Mouse (Mus musculus) ovary, adult 2 months (tissue): ENCODE measurements around the gene Akr1c20. TPM values are rescaled to one million over a fixed set of nuclear protein-coding genes. Genes with fewer than 3 reads are reported as not detected.

ENCODE experiments used
- polyA plus RNA-seq: library from polyadenylated mRNA; depleted of rRNA; stranded (reverse); fragments of >200 nt; gene quantifications from 2 replicates; pipeline ENCODE4 v1.2.3, GENCODE M21; 2012; rRNA removed

Gene Akr1c20
- polyA plus RNA-seq: not detected in 2 replicates

DNA sequence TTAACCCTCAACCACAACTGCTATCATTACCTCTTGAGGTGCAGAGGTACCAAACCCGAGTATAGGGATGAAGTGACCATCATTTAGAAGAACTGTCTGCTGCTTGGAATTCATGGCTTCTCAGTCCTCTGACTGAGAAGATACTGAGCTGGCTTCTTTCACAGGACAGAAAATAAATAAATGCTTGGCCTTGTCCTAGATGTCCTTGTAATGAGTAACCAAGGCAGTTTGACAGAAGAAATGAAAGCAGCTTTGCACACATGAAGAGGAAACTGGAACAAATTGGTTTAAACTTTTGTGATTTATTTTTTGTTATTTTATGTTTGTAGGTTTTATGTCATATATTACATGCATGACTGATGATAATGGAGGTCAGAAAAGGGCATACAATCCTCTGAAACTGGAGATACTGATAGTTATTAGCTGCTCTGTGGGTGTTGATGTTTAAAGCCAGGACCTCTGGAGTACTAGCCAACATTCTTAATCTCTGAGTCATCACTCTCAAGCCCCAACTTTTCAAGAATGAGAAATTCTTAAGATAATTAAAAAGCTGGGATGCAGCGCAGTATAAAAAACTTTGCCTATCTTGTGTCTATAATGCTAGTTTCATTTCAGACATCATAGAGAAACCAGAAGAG, at the start of gene Akr1c20:
Gene Akr1c20 (minus strand): TSS at position 145 of the 638 bp plus-strand sequence.

Other genes starting within 250 kb of the Akr1c20 start
- 0.25 TPM in 1 of 2 replicates, not detected in the other for gene Akr1c12, start 243.9 kb downstream of the Akr1c20 start, polyA plus RNA-seq
- 0.21 TPM in 1 of 2 replicates, not detected in the other for gene Akr1c6, start 89.0 kb downstream of the Akr1c20 start, polyA plus RNA-seq
- gene Akr1c21, start 50.7 kb upstream of the Akr1c20 start, polyA plus RNA-seq: not detected in 2 replicates
- gene Akr1e1, start 85.8 kb upstream of the Akr1c20 start, polyA plus RNA-seq: 2.1 and 2.3 TPM in 2 replicates